Mouse (Mus musculus): ENCODE results near the gene 1700020N01Rik.

1700020N01Rik gene

DNA sequence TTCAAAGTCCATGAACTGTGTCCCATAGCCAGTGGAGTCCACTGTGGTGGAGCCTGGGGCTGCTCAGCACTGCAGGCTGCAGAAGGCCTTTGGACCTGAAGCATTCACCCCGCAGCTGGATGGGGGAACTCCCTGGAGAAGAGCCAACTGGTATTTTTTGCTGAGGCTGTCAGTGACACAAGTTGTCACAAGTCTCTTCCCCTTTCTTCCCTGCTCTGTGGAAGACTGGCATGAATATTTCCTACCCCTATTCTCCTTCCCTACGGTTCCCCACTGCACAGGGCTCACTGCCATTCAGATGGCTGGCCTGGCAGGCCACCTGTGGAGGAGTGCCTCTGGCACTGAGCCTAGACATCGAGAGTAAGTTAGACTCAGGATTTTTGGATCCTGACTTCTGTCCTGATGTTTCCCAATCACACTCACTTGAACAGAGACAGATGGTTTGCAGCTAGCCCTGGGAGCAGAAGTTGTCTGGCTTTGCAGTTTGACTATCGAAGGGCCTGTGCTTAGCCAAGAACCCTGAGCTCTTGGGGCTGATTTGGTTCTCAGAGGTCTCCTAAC, 12.1 kb downstream of the 1700020N01Rik start:
- DNase-seq = peak; percentile 82 to 86

DNA sequence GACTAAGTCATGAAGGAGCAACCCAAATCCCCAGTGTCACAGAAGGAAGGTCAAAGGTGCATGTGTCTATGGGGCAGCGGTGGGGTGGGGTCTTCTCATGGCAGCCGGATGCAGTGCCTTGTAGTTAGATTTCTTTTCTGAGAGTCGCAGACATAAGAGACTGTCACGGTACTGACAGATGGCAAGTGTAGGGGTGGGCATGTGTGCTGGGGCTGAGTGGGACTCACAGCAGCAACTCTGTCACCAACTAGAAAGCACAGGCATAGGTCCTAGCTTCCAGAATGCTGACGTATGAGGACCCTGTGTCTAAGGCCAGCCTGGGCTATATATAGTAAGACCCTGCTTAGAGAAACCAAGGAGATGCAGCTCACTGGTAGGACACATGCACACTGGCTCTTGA, 12.7 kb downstream of the 1700020N01Rik start:
- no peak for DNase-seq

GRCm38 (mm10) chr10:21606931-21607330, 14.0 kb downstream of the 1700020N01Rik start:
- no peak for DNase-seq

DNA sequence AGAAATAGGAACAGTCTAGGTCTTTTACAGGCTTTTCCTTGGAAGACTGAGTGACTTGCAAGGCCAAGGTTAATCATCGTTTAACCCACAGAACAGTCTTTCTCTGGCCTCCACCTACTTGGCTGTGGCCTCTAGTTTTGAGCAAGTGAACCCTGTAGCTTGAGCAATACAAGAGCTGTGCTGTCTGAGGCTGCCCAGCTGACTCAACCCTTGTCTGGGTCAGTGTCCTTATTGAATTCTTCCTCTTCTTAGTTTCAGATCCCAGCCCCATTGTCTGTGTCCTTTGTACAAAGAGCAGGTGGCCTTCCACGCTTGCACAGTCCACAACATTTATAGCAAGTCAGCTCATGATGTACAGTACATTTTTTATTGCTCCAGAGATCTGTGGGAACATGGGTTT, 16.6 kb downstream of the 1700020N01Rik start:
- DNase-seq = peak; percentile 76 to 89

- DNase-seq = peak; percentile 86 to 89
Observed at GRCm38 (mm10) chr10:21613021-21613860, 20.3 kb downstream of the 1700020N01Rik start.

- no peak for DNase-seq
Observed at GRCm38 (mm10) chr10:21614520-21614919, 21.6 kb downstream of the 1700020N01Rik start.

GRCm38 (mm10) chr10:21618745-21619508, 26.0 kb downstream of the 1700020N01Rik start:
- no peak for DNase-seq

GRCm38 (mm10) chr10:21622065-21622464, 29.1 kb downstream of the 1700020N01Rik start:
- DNase-seq = no peak

GRCm38 (mm10) chr10:21628555-21628954, 35.6 kb downstream of the 1700020N01Rik start:
- peak; percentile 57 to 58 for DNase-seq

DNA sequence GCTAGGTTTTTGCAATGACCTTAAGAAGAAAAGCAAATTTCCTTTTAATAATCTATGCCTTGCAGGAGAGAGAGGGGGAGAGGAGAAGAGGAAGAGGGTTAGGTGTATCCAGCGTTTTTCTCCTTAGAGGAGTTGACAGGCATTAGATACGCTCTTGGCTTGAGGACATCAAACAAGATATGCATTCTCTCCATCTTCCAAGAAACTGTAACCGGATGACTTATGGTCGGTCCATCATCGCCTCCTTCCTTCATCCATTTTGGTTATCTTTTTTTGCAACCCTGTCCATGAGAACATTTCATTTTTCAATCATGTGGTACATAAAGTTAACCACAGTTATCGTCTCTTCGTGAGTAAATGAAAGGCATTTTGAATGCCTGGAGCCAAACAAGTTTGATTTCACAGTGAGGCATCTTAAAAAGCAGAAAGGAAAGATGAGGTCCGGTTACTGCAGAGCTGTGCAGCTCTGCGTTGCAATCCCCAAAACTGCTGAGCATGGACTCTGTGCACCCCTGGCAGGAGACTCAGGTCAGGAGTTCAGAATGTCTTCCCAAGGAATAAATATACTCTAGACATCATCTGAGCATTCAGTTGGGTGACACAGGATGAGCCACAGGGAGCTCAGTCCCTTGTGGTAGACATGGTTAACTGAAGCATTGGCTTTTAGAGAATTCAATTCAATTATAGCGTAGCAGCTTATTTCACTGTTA, 36.2 kb downstream of the 1700020N01Rik start:
- no peak for DNase-seq

GRCm38 (mm10) chr10:21631481-21631880, 38.5 kb downstream of the 1700020N01Rik start:
- DNase-seq = peak in 1 of 2 experiments; percentile 35

DNA sequence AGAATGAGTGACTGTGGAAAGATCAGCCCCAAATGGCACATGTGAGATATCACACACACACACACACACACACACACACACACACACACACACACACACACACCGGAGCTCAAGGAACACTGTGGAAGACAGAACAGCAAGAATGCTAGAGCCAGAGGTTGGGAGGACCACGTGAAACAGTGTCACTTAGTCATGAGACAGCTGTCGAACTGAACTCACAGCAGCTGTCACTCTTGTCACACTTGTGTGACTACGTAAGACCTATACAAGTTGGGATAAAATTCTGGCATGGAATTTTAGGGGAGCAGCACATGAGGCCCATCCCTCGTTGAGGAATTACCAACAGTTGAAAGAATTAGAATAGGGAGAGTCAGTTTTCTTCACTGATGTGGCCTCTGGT, 39.7 kb downstream of the 1700020N01Rik start:
- DNase-seq = no peak

DNA sequence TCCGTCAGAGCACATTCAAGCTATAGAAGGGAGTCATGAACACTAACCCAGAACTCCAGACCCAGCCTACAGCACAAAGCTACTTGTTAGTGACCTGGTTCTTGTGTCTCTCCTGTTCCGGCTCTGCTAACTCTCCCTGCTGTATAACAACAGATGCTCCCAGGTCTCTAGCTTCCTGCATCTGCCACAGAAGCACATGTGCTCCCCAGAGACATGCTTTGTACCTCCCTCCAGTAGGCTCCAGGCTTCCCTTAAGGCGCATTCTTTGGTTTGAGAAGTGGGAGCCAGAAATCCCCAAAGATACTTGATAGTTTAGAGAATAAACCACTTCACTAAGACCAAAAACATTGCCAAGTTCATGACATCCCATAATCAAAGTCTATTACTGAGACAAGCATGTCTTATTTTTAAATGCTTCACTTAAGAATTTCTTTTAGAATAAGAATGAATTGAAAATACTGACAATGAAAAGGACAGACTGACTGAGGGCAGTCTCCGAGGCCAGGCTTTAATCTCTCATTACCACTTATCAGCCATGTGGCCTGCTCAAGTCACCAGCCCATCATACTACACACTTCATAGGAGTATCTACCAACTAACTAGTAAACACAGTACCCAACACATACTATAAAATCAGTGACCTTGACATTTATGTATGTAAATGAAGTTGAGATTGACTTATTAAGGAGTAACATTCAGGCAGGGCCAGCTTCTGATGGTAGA, 43.2 kb downstream of the 1700020N01Rik start:
- no peak for DNase-seq

DNA sequence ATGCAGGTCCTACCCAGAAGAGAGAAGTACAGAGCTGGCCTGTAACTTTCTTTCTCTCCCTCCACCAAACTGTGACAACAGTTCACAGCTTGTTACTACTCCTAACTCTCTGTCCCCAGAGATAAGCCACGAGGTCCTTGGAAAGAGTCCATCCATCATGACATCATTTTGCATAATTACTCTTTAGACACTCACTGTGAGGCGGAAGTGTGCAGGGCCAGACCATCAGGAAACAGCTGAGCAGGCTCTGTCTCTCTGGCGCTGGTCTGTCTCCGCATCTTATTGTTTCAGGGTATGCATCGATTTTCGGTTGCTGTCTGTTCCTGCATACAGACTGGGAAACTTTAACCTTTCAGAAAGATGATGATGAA, 43.8 kb downstream of the 1700020N01Rik start:
- peak; percentile 44 to 65 for DNase-seq

- no peak for DNase-seq
Observed at GRCm38 (mm10) chr10:21651388-21651787, 58.4 kb downstream of the 1700020N01Rik start.

DNA sequence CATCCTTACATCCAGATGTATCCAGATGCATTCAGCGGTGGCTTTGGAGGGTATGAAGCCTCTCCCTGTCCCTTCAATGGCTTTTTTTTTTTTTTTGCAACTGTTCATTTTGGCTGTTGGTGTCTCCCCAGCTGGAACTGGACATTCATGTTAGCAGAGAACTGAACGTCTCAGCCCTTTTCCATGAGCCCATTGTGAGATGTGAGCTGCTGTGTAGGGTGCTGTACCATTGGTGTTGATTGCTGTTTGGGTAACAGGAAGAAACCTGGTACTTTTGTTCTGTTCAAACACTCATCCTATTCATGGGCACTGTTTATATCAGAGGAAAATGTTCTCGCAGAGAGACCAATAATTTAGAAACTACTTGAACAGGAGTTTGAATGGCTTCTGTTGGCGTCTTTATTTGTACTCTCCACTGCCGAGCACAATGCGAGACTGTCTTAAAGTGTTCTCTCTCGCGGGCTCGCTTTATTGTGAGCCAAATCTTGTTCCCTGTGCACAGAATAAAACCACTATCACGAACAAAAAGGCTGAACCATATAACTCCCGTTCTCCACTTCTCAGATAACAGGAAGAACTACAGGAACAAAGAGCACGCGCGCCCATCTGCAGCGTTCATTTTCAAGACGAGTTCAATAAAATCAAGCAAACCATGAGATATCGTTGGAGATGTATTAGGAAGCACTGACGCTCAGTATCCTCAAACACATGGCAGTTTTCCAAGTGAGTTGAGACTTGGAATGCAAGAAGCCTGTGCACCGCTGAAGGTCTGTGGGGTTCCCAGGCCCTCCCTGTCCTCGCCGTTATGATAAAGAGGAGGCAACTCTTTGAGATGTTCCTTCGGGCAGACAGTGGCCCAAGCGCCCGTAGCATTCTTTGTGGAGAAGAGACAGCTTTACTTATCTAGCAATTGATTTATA, 59.7 kb downstream of the 1700020N01Rik start:
- no peak for DNase-seq

GRCm38 (mm10) chr10:21653469-21653868, 60.5 kb downstream of the 1700020N01Rik start:
- no peak for DNase-seq

- DNase-seq = peak in 1 of 2 experiments; percentile 28
Observed at GRCm38 (mm10) chr10:21659576-21660246, 66.8 kb downstream of the 1700020N01Rik start.

DNA sequence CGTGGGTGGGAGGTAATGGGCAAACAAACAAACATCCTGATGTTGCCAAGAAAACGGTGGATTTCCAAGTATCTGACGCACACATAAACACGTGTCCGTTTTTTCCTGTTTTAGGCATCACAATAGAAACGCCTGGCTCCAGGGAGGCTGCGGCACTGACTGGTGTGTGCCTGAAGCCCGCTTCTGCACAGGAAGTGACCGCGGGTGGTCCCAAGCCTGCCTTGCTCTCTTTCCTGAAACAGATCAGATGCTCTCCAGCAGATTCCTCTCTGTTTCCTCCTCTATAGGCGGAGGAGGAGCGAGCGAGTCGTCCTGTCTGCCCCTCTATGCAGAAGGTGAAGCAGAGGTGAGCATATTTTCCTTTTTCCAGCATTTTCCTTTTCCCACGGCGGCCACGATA, 76.0 kb downstream of the 1700020N01Rik start:
- peak; percentile 50 to 67 for DNase-seq

DNA sequence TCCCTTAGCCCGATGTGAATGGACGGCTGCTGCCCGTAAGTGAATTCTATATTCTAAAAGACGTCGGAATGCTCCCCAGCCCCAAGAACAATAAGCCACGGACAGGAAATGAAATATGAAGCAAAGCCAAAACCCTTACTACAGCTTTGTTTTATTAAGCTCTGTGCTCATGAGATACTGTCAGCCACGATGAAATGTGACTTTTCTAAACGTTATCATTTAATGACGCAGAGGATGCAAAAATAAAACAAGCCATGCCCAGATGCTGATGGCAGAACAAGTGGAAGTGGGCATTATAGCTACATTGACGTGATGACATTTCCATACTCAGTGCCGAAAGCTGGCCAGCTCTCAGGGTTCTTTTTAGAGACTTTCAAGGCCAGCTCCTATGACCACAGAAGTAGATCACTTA, 76.8 kb downstream of the 1700020N01Rik start:
- DNase-seq = peak; percentile 17 to 30

All from kidney, adult 8-10 months (tissue).